Mouse (Mus musculus) cerebellum, postnatal 4 days (tissue): ENCODE results near the gene Uba6.

Experiments used
- DNase-seq, 2 experiments: peaks; one replicate each; pipeline ENCODE4 v3.0.0; 2022; ENCODE audit warnings: low spot score in 2 of 2, mixed read lengths in 1 of 2

The Uba6 gene

GRCm38 (mm10) chr5:86172449-86173161, at the start of gene Uba6:
Uba6 (minus strand) TSS chr5:86172803.
- DNase-seq: peak; percentile 98 to 99

DNA sequence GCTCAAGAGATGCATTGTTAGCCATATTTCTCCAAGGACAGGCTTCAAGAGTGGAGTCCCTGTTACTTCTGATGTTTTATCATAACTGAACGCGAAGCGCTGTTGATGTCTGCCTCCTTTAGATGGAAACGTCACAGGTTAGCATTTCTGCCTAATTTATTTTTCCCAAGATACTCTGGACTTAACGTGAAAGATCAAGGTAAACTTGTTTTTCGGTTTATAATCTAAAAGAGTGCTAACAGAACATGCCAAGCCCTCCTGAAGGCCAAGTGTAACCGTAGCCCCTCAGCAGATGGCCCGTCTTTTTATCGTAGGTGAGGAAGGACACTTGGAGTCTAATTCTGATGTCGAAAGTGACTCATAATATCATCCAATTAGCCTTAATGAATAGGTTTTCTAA, 25.2 kb upstream of the Uba6 start, which contains the start of gene Gnrhr:
Gnrhr (minus strand) TSS at position 101 of the 400 bp plus-strand sequence.
- no peak for DNase-seq

DNA sequence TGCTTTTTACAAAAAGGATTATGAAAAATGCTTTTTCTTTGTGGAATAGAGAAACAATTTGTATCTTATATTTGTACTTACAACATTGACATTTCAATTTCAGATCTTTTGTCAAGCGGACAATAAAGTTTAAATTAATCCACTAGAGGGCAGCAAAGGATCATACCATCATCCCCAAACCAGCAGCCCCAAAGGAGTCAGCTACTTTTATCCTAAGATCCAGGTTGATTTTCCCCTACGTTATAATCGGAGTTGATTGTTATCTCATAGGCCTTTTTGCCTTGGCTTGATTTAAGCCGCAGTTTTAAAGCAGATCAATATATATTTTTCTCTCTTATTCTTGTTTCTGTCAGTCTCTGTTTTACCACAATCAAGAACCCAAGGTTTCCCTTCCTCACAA, 18.8 kb upstream of the Uba6 start:
- DNase-seq: no peak

- DNase-seq: peak in 1 of 2 experiments; percentile 9
These were observed 18.2 kb upstream of the Uba6 start for GRCm38 (mm10) chr5:86190770-86191169.

DNA sequence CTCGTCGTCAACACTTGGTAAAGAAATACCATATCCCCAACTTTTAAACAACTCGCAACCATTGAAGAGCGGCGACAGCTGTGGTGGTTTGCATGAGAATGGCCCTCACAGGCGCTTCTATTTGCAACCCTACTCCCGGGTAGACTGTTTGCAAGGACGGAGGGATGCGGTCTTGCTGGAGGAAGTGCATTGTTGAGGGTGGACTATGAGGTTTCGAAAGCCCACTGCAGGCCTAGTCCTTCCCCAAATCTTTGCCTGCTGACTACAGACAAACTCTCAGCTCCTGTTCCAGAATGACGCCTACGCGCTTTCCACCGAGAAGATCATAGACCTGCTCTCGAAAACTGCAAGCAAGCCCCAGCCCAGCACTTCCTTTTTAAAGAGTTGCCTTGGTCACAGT, 17.7 kb upstream of the Uba6 start:
- no peak for DNase-seq

- no peak for DNase-seq
These were observed 14.8 kb upstream of the Uba6 start for GRCm38 (mm10) chr5:86187441-86187840.

GRCm38 (mm10) chr5:86173778-86174177, 1.2 kb upstream of the Uba6 start:
- no peak for DNase-seq

DNA sequence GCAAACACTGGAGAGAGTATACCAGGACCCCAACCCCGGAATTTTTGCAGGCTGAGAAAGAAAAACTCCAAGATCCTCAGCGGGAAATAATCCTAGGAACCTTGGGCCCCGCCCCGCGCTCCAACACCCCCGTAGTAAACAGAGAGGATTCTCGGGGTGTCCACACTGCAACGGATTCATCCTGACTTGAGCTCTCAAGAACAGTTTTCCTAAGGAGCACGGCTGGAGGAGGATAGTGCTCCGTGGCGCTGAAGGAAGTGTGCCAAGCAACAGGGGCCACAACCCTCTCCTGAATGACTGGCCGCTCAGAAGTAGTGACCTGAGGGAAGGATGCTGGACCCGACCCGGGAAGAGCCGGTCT, 535 bp downstream of the Uba6 start:
- no peak for DNase-seq

DNA sequence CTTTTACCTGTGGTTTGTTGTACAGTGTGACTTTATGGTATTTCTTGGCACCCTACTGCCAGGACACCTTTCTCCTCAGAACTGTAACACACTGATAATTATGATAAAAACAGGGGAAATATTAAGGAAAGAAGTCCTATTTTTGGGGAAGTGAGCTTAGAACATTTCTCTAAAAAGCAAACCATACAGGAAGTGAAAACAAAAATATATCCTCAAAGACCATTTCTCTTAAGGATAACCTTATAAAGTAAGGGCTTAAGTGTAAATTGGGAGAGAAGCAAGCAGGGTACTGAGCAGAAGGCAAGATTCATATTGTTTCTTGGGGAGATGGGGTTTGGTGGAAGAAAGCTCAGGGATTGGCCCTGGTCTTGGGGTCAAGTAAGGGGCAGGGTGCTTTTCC, 42.8 kb downstream of the Uba6 start:
- DNase-seq: no peak

GRCm38 (mm10) chr5:86128749-86129148, 43.9 kb downstream of the Uba6 start:
- DNase-seq: no peak

- no peak for DNase-seq
These were observed 54.0 kb downstream of the Uba6 start for GRCm38 (mm10) chr5:86118457-86119094.

DNA sequence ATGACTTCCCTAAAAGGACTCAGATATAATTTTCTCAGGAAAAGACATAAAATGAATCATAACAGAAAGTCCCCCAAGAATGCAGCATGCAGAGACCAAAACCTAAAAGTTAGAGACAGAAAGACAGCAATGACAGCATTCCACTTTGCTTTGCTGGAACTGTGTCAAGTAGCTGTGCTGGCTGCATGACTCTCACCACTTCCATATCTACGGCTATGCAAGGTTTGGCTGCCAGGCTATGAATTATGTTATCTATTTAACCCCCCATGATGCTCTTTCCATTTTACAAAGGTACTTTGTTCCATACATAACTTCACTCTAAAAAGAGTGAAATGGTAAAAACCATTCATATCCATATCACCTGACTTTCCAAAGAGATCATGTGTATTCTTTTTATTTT, 58.6 kb downstream of the Uba6 start:
- DNase-seq: no peak

- DNase-seq: no peak
These were observed 59.6 kb downstream of the Uba6 start for GRCm38 (mm10) chr5:86113037-86113436.

DNA sequence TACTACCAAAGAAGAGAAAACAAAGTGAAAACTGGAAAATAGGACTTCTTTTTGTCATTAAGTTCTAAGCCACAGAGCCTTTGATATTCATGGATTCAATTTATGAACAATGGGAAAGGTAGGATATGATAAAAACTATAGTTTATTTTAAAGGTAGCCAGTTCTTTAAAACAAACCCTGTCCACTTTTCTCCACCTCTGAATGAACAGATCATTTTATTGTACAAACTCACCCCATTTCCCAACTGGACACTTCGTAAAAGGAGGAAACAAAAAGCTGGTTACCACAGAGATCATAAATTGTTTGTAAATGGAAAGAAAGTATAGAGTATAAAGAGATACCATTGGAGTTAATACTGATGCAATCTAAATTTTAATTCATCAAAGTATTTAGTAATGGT, 61.5 kb downstream of the Uba6 start:
- DNase-seq: no peak

DNA sequence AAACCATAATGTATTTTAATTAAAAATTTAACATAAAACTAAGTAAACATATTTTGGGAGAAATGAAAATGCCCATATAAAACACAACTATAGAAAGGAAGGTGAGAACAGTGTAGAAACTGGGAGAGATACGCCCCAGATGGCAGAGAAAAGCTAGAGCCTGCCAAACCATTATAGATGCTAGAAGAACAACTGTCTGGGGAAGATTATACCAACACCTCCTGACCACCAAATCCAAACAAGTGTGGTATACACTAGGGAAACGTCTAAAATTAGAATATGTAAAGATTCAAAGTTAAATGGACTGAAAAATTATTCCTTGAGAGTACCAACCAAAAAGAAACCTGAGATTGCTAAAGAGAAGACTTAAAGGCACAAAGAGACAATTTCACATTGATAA, 66.0 kb downstream of the Uba6 start:
- DNase-seq: no peak

GRCm38 (mm10) chr5:86102176-86102575, 70.4 kb downstream of the Uba6 start:
- DNase-seq: no peak

DNA sequence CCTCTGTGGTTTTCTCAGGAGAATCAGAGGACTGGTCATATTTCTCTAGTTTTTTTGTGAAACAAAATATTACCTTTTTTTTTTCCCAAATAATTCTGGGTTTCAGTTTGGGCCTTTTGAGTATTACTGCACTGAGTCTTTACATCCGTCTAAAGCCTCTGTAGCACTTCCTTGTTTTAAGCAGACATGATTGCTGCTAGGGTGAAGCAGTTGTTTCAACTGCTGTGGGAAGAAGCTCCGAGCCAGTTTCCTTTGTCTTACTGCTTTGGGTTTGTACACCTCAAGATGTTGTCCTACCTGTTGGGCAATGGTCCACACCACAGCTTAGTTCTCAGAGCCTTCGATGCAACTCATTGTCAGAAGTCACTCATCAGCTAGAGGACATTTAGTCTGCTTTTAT, 72.0 kb downstream of the Uba6 start:
- DNase-seq: no peak

- no peak for DNase-seq
These were observed 73.6 kb downstream of the Uba6 start for GRCm38 (mm10) chr5:86098988-86099387.

DNA sequence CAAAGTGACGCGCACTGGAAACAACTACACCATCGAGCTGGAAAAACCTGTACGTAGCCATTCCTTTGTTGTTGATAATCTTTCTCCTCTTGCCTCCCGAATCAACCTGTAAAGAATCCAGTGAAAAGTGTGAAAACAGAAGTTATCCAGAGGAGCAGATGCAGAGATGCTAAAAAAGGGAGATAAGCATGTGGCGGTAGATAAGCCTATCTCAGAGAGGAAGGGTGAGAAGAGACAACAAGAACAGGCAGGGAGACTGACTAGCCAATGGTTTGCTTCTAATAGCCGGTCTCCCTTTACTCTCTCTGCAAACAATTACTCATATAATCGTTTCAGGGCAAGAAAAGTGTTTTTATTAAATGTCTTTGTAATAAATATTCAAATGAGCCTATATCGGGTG, 77.8 kb downstream of the Uba6 start:
- no peak for DNase-seq

DNA sequence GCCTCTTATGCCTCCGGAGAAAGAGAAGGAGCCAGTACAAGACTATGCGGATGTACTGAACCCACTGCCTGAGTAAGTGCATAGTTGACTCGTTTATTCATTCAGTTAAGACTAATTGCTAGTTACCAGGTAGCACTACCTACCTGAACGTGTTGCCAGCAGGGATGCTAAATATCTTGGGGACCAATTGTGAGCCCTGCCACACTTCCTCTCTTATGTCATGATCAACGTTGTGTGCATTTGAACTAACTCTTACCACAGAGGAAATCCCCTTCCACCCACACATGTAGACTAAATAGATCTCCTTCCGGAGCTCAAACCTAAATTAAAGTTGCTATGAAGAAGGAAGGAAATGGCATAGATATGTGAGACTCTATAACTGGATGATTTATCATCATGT, 85.9 kb downstream of the Uba6 start:
- no peak for DNase-seq

- DNase-seq: no peak
These were observed 87.6 kb downstream of the Uba6 start for GRCm38 (mm10) chr5:86084979-86085378.

DNA sequence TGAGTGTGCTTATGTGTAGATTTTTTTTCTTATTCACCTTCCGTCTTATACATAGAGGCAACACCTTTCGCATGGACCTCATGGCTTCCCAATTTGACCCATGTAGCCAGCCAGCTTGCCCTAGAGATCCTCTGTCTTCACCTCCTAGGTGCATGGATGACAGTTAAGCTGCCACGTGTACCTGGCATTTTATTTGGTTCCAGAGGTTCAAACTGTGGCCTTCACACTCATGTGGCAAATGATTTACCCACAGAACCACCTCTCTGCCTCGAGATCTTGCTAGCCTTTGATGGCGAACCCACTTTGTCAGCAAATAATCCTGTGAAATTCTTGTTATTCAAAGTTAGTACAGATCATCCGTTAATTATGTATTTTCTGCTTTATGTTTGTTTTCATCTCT, 88.6 kb downstream of the Uba6 start:
- DNase-seq: no peak

DNA sequence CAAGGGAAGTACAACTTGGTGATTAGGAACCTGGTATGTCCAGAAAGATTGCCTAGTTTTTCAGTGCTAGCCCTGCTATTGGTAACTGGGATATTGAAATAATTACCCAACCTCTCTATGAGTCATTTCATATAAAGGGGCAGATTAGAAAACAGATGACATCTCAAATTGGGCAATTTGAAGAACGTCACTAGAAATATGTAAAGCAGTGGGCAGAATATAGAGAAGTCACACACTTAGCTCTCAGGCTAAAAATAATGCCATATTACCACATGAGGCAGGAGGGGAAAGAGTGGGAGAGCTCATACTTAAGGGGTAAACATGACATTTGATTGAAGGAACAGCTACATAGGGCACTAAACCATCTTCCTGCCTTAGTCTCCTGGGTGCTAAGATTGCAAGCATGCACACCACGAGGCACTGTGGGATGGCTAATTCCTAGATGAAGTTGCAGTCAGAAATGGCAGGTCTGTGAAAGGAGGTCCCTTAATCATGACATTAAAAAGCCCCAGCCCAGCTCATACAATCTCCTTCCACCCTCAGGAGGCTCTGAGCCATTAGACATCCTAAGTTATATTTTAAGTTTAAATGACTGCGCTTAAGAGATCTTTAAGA, 93.8 kb downstream of the Uba6 start:
- no peak for DNase-seq
